Mouse (Mus musculus): ENCODE measurements at regions not wholly inside any gene's neighbourhood (a gene's known extent, or its start where the extent isn't known, plus 50 kb on each side); places are given as distances from the start of the nearest gene placed in this dataset.

- no peak overlapping the region for H3K9ac ChIP-seq
- no peaks in the 10 kb centered on the region for H3K27me3 ChIP-seq
- H3K27ac ChIP-seq (replicated peaks), result no peak overlapping the region
- H3K36me3 ChIP-seq, result no peaks in the 10 kb centered on the region
- ATAC-seq (ENCODE audit: low FRiP score, low read depth), result no peak
- no peaks in the 10 kb centered on the region for H3K4me1 ChIP-seq (replicated peaks)
- no peaks in the 10 kb centered on the region for H3K9me3 ChIP-seq
- WGBS, result 36% methylated on average over 12 of the region's 12 CpGs
- H3K4me3 ChIP-seq, result no peak overlapping the region
- no peak overlapping the region for H3K4me2 ChIP-seq
Observed at GRCm38 (mm10) chr4:153679151-153679550, 196.5 kb upstream of the Ajap1 start.

GRCm38 (mm10) chr4:153688441-153688840 lies 205.8 kb upstream of the Ajap1 start:
- WGBS, result 41% methylated on average over 8 of the region's 8 CpGs
- Histone ChIP-seq H3K4me3 (no peak overlapping the region), H3K4me2 (no peak overlapping the region), H3K27me3 (peaks cover 1% of the 10 kb centered on the region; the same call in 1 of the 2 replicates), H3K27ac (replicated peaks) (no peak overlapping the region), H3K9ac (no peak overlapping the region), H3K9me3 (no peaks in the 10 kb centered on the region), H3K36me3 (no peaks in the 10 kb centered on the region), H3K4me1 (replicated peaks) (0 out of 2 replicates have a peak, but pooled peaks cover 5% of the 10 kb centered on the region)
- no peak for ATAC-seq (ENCODE audit: low FRiP score, low read depth)

- Histone ChIP-seq H3K36me3 (no peaks in the 10 kb centered on the region), H3K27ac (replicated peaks) (no peak overlapping the region), H3K9ac (no peak overlapping the region), H3K4me3 (no peak overlapping the region), H3K4me1 (replicated peaks) (peaks cover 11% of the 10 kb centered on the region), H3K27me3 (peaks cover 4% of the 10 kb centered on the region; the same call in 1 of the 2 replicates), H3K9me3 (no peaks in the 10 kb centered on the region), H3K4me2 (no peak overlapping the region)
- 82% methylated on average over 12 of the region's 12 CpGs for WGBS
- no peak for ATAC-seq (ENCODE audit: low FRiP score, low read depth)
Observed at GRCm38 (mm10) chr4:153693881-153694280, 211.3 kb upstream of the Ajap1 start.

- Histone ChIP-seq H3K27ac (replicated peaks) (no peak overlapping the region), H3K9ac (no peak overlapping the region), H3K9me3 (no peaks in the 10 kb centered on the region), H3K4me3 (no peak overlapping the region), H3K27me3 (peaks cover 4% of the 10 kb centered on the region; the same call in 1 of the 2 replicates), H3K4me1 (replicated peaks) (peaks cover 11% of the 10 kb centered on the region), H3K4me2 (no peak overlapping the region), H3K36me3 (no peaks in the 10 kb centered on the region)
- 0 out of 2 replicates have a peak, but pooled peaks have one; percentile 48 for ATAC-seq (ENCODE audit: low FRiP score, low read depth)
- 10% methylated on average over 14 of the region's 14 CpGs for WGBS
Observed at GRCm38 (mm10) chr4:153696426-153697040, 213.9 kb upstream of the Ajap1 start.

- no peak for ATAC-seq (ENCODE audit: low FRiP score, low read depth)
- Histone ChIP-seq H3K9ac (no peak overlapping the region), H3K4me1 (replicated peaks) (0 out of 2 replicates have a peak, but pooled peaks cover 6% of the 10 kb centered on the region), H3K4me2 (no peak overlapping the region), H3K9me3 (no peaks in the 10 kb centered on the region), H3K36me3 (no peaks in the 10 kb centered on the region), H3K4me3 (no peak overlapping the region), H3K27me3 (no peaks in the 10 kb centered on the region), H3K27ac (replicated peaks) (no peak overlapping the region)
- 59% methylated on average over 8 of the region's 8 CpGs for WGBS
Observed at GRCm38 (mm10) chr4:153707218-153707617, 224.6 kb upstream of the Ajap1 start.

- Histone ChIP-seq H3K27me3 (no peaks in the 10 kb centered on the region), H3K9me3 (no peaks in the 10 kb centered on the region), H3K9ac (no peak overlapping the region), H3K4me3 (no peak overlapping the region), H3K4me1 (replicated peaks) (peaks cover 24% of the 10 kb centered on the region), H3K4me2 (no peak overlapping the region), H3K27ac (replicated peaks) (no peak overlapping the region), H3K36me3 (no peaks in the 10 kb centered on the region)
- 33% methylated on average over 6 of the region's 6 CpGs for WGBS
- ATAC-seq (ENCODE audit: low FRiP score, low read depth), result no peak
Observed at GRCm38 (mm10) chr4:153714995-153715645, 232.5 kb upstream of the Ajap1 start.

- ATAC-seq (ENCODE audit: low FRiP score, low read depth), result no peak
- no peaks in the 10 kb centered on the region for H3K36me3 ChIP-seq
- no peak overlapping the region for H3K4me3 ChIP-seq
- H3K27me3 ChIP-seq, result no peaks in the 10 kb centered on the region
- WGBS, result 51% methylated on average over 12 of the region's 12 CpGs
- no peak overlapping the region for H3K4me2 ChIP-seq
- H3K4me1 ChIP-seq (replicated peaks), result peaks cover 18% of the 10 kb centered on the region
- no peak overlapping the region for H3K27ac ChIP-seq (replicated peaks)
- H3K9me3 ChIP-seq, result no peaks in the 10 kb centered on the region
- H3K9ac ChIP-seq, result no peak overlapping the region
Observed at GRCm38 (mm10) chr4:153717273-153717672, 234.7 kb upstream of the Ajap1 start.

GRCm38 (mm10) chr4:153724045-153724444 lies 233.0 kb upstream of the A430005L14Rik start:
- Histone ChIP-seq H3K36me3 (no peaks in the 10 kb centered on the region), H3K4me3 (no peak overlapping the region), H3K4me2 (no peak overlapping the region), H3K9me3 (no peaks in the 10 kb centered on the region), H3K27me3 (no peaks in the 10 kb centered on the region), H3K4me1 (replicated peaks) (peaks cover 9% of the 10 kb centered on the region), H3K27ac (replicated peaks) (no peak overlapping the region), H3K9ac (no peak overlapping the region)
- no peak for ATAC-seq (ENCODE audit: low FRiP score, low read depth)
- 89% methylated on average over 14 of the region's 14 CpGs for WGBS

- Histone ChIP-seq H3K27me3 (no peaks in the 10 kb centered on the region), H3K9ac (no peak overlapping the region), H3K4me3 (no peak overlapping the region), H3K27ac (replicated peaks) (no peak overlapping the region), H3K9me3 (no peaks in the 10 kb centered on the region), H3K4me2 (no peak overlapping the region), H3K4me1 (replicated peaks) (peaks cover 6% of the 10 kb centered on the region), H3K36me3 (no peaks in the 10 kb centered on the region)
- WGBS, result 46% methylated on average over 10 of the region's 10 CpGs
- no peak for ATAC-seq (ENCODE audit: low FRiP score, low read depth)
Observed at GRCm38 (mm10) chr4:153727273-153727672, 229.8 kb upstream of the A430005L14Rik start.

- WGBS, result 22% methylated on average over 10 of the region's 10 CpGs
- Histone ChIP-seq H3K27me3 (no peaks in the 10 kb centered on the region), H3K9me3 (no peaks in the 10 kb centered on the region), H3K4me1 (replicated peaks) (peaks cover 6% of the 10 kb centered on the region), H3K4me3 (no peak overlapping the region), H3K9ac (no peak overlapping the region), H3K27ac (replicated peaks) (no peak overlapping the region), H3K36me3 (no peaks in the 10 kb centered on the region), H3K4me2 (no peak overlapping the region)
- no peak for ATAC-seq (ENCODE audit: low FRiP score, low read depth)
Observed at GRCm38 (mm10) chr4:153727896-153728422, 229.1 kb upstream of the A430005L14Rik start.

GRCm38 (mm10) chr4:153738088-153738487 lies 218.9 kb upstream of the A430005L14Rik start:
- no peak for ATAC-seq (ENCODE audit: low FRiP score, low read depth)
- Histone ChIP-seq H3K4me3 (no peak overlapping the region), H3K4me1 (replicated peaks) (0 out of 2 replicates have a peak, but pooled peaks cover 4% of the 10 kb centered on the region), H3K9me3 (no peaks in the 10 kb centered on the region; the same call in 1 of the 2 replicates), H3K4me2 (no peak overlapping the region), H3K36me3 (no peaks in the 10 kb centered on the region), H3K27me3 (no peaks in the 10 kb centered on the region), H3K9ac (no peak overlapping the region), H3K27ac (replicated peaks) (no peak overlapping the region)
- 90% methylated on average over 11 of the region's 11 CpGs for WGBS

GRCm38 (mm10) chr4:153742241-153742640 lies 214.8 kb upstream of the A430005L14Rik start:
- WGBS, result 92% methylated on average over 10 of the region's 10 CpGs
- Histone ChIP-seq H3K27me3 (no peaks in the 10 kb centered on the region), H3K4me2 (no peak overlapping the region), H3K36me3 (no peaks in the 10 kb centered on the region), H3K4me3 (no peak overlapping the region), H3K4me1 (replicated peaks) (0 out of 2 replicates have a peak, but pooled peaks cover 4% of the 10 kb centered on the region), H3K9me3 (no peaks in the 10 kb centered on the region), H3K9ac (no peak overlapping the region), H3K27ac (replicated peaks) (no peak overlapping the region)
- no peak for ATAC-seq (ENCODE audit: low FRiP score, low read depth)
